Mouse (Mus musculus) frontal cortex, postnatal 36 days (tissue): ENCODE measurements around the gene Mmrn1.

Experiments used
- DNase-seq, 2 experiments: peaks; one replicate each; pipeline ENCODE4 v3.0.0; 2022; ENCODE audit warnings: low spot score in 2 of 2

Gene Mmrn1

DNA sequence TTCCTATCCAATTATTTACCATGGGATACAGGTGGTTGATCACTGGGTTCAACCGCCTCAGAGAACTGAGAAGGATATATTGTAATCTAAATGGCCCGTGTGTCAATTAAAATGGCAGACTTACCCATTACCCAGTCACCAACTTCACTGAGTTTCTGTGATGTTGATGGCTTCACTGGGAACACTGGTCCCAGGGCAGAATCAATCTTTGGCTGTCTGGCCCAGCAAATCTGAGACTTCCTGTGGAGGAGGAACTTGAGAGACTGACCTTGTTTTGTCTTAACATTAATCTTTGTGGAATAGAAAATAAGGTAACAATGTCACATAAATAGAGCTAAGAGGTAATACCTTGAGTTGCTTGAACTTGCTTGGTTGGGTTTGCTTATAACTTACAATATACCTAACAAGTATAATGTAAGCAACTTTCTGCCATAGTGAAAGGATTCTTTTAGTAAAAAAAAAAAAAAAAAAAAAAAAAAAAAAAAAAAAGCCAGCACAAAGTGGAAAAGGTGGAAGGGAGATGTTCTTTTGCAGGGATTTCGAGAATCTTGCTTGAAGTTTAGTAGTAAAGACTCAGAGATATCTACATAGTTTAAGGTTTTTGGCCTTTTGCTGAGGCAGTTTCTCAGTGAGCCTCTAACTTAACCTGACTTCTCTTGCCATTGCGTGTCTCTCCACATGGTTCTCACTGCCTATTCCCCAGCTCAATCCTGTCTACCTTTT lies 68.8 kb downstream of the Mmrn1 start:
- DNase-seq = no peak

DNA sequence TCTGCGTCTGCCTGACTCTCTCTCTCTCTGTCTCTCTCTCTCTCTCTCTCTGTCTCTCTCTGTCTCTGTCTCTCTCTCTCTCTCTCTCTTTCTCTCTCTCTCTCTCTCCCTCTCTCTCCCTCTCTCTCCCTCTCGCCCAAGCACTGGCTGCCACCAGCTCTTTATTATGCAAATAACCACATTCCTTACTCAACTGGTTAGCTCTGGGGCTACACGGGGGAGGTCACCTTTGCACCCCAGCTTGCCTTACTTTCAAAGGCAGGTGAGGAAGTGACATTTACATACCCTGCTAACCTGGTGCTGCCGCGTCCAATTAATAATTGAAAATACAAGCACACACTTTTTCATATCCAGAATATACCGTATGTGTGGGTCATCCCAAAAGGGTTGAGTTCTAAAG lies 69.3 kb downstream of the Mmrn1 start:
- DNase-seq = no peak

- no peak for DNase-seq
Measured at GRCm38 (mm10) chr6:60994521-60994920, 69.7 kb downstream of the Mmrn1 start.

DNA sequence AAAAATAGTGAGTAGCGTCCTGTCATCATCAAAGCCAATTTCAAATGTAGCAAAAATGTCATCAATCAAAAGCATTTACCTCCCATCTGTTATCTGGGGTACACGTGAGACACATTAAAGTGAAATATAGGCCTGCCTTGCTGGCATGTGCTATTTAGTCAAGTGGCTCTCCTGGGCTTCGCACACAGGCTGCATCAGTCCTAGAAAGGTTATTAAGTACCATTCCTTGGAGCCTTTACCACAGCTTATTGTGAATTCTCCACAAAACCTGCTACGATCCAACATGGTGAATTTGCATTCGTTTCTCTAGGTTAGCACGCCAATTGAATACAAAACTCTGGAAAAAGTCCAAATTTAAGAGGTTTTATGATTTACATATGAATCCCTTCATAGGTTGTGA lies 70.8 kb downstream of the Mmrn1 start:
- DNase-seq = no peak

DNA sequence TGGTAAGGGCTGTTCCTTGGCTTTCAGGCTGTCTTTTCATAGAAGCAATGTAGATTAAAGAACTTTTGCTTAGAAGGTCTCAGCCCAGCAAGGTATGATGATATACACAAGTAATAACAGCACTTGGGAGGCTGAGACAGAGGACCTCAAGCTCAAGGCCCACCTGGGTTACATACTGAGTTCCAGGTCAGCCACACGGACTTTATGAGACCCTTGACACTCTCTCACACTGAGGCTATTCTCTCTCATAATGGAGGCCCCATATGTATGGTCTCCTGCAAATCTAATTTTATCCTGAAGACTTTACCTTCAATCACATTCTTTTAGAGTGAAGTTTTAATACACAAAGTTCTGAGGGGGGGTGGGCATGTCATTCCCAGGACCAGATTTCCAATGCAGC lies 71.6 kb downstream of the Mmrn1 start:
- no peak for DNase-seq

GRCm38 (mm10) chr6:61001003-61001790 lies 76.4 kb downstream of the Mmrn1 start:
- DNase-seq = no peak

DNA sequence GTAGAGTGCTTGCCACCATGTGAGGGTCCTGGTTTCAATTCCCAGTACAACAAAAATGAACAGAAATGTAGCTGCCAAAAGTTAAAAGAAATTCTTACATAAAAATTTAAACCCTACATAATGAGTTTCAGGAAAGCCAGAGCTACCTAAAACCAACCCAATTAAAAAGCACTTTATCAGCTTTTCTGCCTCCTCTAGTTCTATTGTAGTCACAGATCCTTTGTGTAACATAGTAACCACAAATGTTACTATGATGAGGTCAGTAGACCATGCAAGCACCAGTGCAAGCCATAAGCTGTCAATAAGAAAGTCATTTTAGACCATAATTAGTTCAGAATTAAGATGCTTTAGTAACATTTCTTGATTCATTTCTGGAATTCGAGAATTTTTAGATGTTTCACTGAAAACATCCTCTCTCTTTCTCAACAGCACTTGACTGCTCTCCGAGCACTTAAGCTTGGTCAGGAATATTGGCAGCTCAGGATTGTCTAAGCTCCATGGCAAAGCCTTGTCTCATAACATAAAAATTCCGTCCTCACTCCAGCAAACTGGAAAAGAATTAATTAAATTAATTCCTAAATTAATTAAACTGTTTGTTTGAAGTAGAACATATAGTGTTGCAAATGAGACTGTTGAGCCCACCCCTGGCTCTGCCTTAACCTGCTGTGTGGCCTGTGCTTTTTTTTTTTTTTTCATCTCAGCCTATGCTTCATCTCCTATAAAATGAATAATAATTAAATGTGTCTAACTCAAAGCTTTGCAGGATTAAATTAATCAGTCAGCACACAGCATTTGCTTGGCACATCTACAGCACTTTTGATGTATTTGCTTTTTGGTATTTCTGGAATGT lies 79.4 kb downstream of the Mmrn1 start:
- no peak for DNase-seq

GRCm38 (mm10) chr6:61013780-61014179 lies 89.0 kb downstream of the Mmrn1 start:
- no peak for DNase-seq

GRCm38 (mm10) chr6:61019689-61020088 lies 94.9 kb downstream of the Mmrn1 start:
- DNase-seq = no peak

GRCm38 (mm10) chr6:61020995-61021394 lies 96.2 kb downstream of the Mmrn1 start:
- DNase-seq = no peak

GRCm38 (mm10) chr6:61033251-61033650 lies 108.5 kb downstream of the Mmrn1 start:
- no peak for DNase-seq
